Mouse (Mus musculus): ENCODE data around the gene Capzb.

DNA sequence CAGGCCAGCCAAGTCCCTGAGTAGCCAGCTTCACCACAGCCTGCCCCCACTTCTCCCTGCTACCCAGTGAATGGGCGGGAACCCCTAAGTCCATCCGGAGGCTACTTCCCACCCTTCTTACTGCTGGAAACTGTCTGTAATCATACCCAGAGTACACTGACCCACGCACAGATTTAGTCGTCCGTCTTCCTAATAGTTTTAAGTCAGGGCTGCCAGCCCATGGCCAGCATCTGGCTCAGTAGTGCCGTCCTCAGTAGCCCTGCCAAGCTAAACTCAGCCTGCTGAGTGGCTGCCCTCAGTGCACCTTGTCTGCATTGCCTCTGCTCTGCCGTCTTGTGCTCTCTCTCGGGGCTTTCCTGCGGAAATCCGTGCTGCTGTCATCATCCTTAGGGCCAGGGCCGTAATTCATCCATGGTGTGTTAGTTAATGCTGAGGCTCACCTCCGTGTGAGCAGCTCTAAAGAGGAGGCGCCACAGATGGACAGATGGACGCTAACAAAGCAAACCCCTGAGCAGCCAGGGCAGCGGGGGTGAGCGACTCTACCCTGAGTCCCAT, 89.2 kb downstream of the Capzb start:
- no peak for TF ChIP-seq CTCF (IDR thresholded peaks at IDR 0.05 in 2 of 3, conservative IDR thresholded peaks at IDR 0.05 in 1 of 3; ENCODE audit: control insufficient read depth in 1 of 3, insufficient read depth in 1 of 3, low read depth in 2 of 3, low read length in 3 of 3, poor library complexity in 1 of 3, severe bottlenecking in 1 of 3)
- no peak for TF ChIP-seq KAT2A (conservative IDR thresholded peaks at IDR 0.05; ENCODE audit: low read depth, low read length)
- TF ChIP-seq JUND (IDR thresholded peaks at IDR 0.05; ENCODE audit: low read depth, low read length), result no peak
- no peak for TF ChIP-seq POLR2A (IDR thresholded peaks at IDR 0.05; ENCODE audit: control insufficient read depth in 1 of 2, insufficient read depth in 1 of 2, low read depth in 1 of 2, low read length in 2 of 2, poor library complexity in 1 of 2)
- no peak for TF ChIP-seq POLR2AphosphoS5 (IDR thresholded peaks at IDR 0.05; ENCODE audit: borderline replicate concordance, low read depth, low read length)
- no peak for TF ChIP-seq MYB (IDR thresholded peaks at IDR 0.05; ENCODE audit: low read depth, low read length)
- no peak for TF ChIP-seq E2F4 (IDR thresholded peaks at IDR 0.05; ENCODE audit: borderline replicate concordance, low read depth, low read length)
- TF ChIP-seq ZMIZ1 (IDR thresholded peaks at IDR 0.05; ENCODE audit: low read depth, low read length), result no peak
- no peak for TF ChIP-seq ZC3H11A (IDR thresholded peaks at IDR 0.05; ENCODE audit: low read depth, low read length)
- no peak for TF ChIP-seq SMC3 (IDR thresholded peaks at IDR 0.05; ENCODE audit: low read depth, low read length)
- TF ChIP-seq POLR2AphosphoS2 (IDR thresholded peaks at IDR 0.05; ENCODE audit: low read length), result no peak
